Mouse (Mus musculus): ENCODE data around the gene Carm1. TPM values are rescaled to one million over a fixed set of nuclear protein-coding genes. Genes with fewer than 3 reads are reported as not detected.

Gene Carm1
- total RNA-seq, 2 experiments from 2014 or later, result 78.2 to 79.5 TPM

DNA sequence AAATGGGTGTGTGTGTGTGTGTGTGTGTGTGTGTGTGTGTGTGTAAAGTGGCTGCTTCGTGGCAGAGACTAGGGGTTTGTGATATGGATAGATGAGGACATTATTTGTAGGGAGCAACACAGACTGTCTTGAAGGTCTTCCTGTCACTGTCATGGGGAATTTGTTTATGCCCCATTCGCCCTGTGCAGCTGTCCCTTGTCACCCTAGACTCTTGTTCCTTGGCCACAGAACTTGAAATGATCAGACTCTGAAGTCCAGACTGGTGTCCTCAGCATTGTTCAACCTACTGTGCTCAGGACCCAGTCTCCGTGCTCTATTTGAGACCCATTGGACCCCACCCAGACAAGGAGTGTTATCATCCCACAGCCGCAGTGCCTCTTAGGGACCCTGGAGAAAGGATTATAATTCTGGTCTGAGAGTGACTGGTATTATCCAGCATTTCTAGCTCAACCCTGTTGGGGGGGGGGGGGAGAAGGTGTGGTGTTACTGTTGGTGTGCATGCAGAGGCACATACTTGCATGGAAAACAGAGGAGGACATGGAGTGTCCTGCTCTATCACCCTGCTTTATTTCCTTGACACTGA lies 18.4 kb downstream of the Carm1 start:
- H3K27ac ChIP-seq, result no peak overlapping the region
- intact Hi-C loops (cut with DNase I), result no loop called here
- TF ChIP-seq CTCF (IDR thresholded peaks at IDR 0.05), result no peak
- no peak for DNase-seq (ENCODE audit: extremely low spot score in 1 of 2, low spot score in 2 of 2)
- no peak overlapping the region for H3K4me3 ChIP-seq

DNA sequence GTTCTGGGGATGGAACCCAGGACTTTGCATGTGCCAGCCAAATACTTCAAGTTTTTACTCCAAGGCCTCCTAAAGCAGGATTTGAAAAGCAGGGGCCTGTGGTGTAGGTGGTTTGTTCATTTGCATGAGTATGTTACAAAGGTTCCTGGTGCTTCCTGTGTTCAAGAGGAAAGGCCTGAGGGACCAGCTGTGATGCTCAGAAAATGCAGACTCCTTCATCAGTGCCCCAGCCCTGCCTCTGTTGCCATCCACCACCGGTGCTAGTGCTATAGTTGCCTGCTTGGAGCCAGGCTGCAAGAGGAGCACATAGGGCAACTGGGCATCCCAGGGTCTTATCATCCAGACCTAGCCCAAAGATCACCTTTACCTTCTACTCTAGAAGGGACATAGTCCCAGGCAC lies 19.8 kb downstream of the Carm1 start:
- intact Hi-C loops (cut with DNase I), result no loop called here
- TF ChIP-seq CTCF (IDR thresholded peaks at IDR 0.05), result no peak
- Histone ChIP-seq H3K4me3 (no peak overlapping the region), H3K27ac (no peak overlapping the region; the same call in 1 of the 2 replicates)
- no peak for DNase-seq (ENCODE audit: extremely low spot score in 1 of 2, low spot score in 2 of 2)

DNA sequence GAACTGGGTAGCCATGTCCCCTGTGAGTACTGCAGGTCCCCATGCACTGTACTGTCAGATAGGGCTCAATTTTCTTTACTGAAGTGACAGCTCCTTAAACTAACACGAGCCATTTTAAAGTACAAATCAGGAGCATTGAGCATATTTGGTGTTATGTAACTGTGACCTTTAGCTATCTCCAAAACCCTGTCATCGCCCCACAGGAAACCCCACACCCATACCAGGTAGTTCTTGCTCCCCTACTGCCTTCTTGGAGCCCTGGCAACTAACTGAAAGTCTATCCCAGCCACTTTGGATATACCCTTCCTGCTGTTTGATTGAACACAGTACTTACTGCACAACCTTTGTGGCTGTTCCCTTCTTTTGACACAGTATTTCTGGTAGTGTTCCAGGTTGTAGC lies 20.4 kb downstream of the Carm1 start:
- intact Hi-C loops (cut with DNase I), result no loop called here
- peak overlapping the region; percentile 28; the same call in 1 of the 2 replicates for H3K27ac ChIP-seq
- no peak overlapping the region for H3K4me3 ChIP-seq
- TF ChIP-seq CTCF (IDR thresholded peaks at IDR 0.05), result no peak
- no peak for DNase-seq (ENCODE audit: extremely low spot score in 1 of 2, low spot score in 2 of 2)

DNA sequence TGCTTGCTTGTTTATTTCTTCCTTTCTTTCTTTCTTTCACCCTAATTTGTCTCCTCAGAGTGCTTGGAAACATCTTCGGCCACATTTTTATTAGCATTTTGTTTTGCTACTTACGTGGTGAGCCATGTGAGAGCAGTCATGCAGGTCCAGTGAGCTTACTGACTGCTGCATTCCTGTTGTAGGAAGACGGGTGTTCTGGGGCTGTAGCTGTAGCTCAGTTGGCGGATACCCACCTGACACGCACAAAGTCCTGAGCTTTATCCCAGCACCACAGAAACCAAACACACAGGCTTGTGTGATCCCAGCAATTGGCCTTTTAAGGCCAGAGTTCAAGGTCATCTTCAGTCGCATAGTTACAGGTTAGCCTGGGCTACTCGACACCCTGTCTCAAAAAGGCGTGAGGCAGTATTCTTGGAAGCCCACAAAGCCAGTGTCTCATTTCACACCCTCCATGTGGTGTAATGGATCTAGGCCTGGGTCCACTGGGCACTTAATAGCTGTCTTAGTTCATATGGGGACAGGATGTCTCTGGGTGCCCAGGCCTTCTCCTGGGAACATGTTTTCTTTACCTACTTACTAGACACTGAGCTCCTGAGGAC lies 22.1 kb downstream of the Carm1 start:
- no peak overlapping the region for H3K4me3 ChIP-seq
- intact Hi-C loops (cut with DNase I), result no loop called here
- TF ChIP-seq CTCF (IDR thresholded peaks at IDR 0.05), result no peak
- no peak for DNase-seq (ENCODE audit: extremely low spot score in 1 of 2, low spot score in 2 of 2)
- H3K27ac ChIP-seq, result no peak overlapping the region

DNA sequence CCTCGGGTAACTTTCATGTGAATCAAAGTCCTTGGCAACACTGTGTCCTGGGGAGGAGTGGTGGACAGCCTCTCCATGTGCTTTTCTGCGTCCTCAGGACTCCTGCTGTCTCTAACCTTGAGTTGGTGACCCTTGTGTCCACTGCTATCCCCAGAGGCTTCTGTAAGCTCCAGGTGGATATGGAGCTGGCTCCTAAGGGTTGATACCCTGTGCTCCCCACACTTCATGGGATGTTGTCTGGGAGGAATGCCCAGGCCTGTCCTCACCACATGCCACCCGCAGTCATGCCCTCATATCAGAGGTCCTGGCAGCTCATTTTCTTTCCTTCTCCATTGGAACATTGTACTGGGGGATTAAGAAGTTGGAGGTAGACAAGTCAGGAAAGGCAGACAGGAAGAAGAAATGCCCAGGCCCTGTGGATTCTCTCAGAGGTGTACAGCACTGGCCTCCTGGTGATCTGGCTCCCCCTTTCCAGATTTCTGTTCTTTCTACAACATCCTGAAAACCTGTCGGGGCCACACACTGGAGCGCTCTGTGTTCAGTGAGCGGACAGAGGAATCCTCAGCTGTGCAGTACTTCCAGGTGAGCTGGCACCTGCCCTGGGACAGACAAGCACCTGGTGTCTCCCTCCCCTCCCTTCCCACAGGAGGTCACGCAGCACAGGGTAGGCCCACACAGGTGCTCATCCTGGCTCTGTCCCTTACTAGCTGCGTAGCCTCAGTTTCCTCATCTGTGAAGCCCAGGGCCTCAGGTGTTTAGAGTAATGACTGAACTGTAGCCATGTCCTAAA lies 27.5 kb downstream of the Carm1 start:
- no peak for TF ChIP-seq CTCF (IDR thresholded peaks at IDR 0.05)
- Histone ChIP-seq H3K4me3 (no peak overlapping the region), H3K27ac (no peak overlapping the region)
- intact Hi-C loops (cut with DNase I), result no loop called here
- DNase-seq (ENCODE audit: extremely low spot score in 1 of 2, low spot score in 2 of 2), result no peak

DNA sequence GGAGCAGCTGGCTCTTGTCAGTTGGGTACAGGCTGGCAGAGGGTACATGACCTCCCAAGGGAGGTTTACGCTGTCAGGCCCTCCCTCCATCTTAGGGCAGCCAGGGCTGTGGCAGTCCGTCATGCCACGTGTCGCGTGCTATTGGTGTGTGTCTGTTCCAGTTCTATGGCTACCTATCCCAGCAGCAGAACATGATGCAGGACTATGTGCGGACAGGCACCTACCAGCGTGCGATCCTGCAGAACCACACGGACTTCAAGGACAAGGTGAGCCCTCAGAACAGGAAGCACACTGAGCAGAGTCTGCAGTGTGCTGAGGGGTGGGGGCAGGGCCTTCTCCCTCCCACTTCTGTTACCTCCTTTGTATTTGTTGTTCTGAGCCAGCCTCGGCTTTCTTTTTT lies 28.6 kb downstream of the Carm1 start:
- Histone ChIP-seq H3K27ac (no peak overlapping the region), H3K4me3 (no peak overlapping the region)
- intact Hi-C loops (cut with DNase I), result no loop called here
- no peak for DNase-seq (ENCODE audit: extremely low spot score in 1 of 2, low spot score in 2 of 2)
- TF ChIP-seq CTCF (IDR thresholded peaks at IDR 0.05), result no peak

DNA sequence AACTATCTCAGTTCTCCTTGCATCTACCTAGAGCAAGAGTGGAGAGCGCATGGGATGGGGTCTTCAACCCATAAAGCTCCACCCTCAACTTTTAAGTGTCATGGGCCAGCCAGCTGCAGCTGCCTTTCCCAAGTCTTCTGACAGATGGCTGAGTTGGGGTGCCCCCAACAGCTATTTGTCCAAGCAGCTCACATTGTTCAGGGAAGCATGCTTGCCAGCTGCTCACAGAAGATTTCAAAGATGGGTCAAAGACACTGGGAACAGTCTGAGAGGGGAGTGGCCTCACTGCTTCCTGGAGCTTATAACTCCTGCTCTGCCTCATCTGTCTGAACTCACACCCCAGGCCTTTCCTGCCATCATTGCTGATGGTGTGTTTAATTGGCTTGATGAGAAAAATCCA lies 29.6 kb downstream of the Carm1 start:
- DNase-seq (ENCODE audit: extremely low spot score in 1 of 2, low spot score in 2 of 2), result no peak
- Histone ChIP-seq H3K4me3 (no peak overlapping the region), H3K27ac (no peak overlapping the region)
- no peak for TF ChIP-seq CTCF (IDR thresholded peaks at IDR 0.05)
- intact Hi-C loops (cut with DNase I), result no loop called here

DNA sequence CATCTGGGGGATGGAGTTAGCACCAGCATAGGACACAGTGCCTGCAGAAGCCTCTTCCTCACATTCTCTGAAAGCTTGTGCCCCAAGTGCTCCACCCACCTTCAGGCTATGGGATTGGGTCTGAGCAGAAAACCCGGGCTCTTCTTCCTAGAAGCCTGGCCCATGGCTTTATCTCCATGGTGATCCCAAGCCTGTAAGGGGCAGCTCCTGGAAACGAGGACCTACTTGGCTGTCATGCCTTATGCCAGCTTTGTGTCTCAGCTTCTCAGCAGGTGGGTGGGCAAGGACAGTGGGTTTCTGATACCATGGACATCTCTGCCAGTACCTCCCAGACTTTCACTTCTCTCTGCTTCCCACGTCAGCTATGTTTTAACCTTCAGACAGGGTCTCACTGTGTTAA lies 31.5 kb downstream of the Carm1 start:
- Histone ChIP-seq H3K4me3 (no peak overlapping the region), H3K27ac (no peak overlapping the region)
- intact Hi-C loops (cut with DNase I), result no loop called here
- no peak for DNase-seq (ENCODE audit: extremely low spot score in 1 of 2, low spot score in 2 of 2)
- TF ChIP-seq CTCF (IDR thresholded peaks at IDR 0.05), result no peak

DNA sequence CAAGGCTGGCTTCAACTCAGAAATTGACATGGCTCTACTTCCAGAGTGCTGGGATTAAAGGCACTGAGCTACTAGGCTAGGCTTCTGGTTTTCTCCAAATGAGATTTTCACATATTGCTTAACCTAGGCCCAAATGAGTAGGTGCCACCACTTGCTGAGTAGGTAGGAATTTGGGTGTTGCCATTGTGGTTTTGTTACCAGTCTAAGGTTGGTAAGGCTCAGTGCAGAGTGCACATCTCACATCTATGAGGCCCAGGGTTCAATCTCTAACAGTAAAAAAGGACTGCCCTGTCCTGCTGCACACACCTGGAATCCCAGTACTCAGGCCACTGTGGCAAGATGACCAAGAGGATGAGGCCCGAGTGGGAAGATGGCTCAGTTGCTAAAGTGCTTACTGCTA lies 38.7 kb downstream of the Carm1 start:
- TF ChIP-seq CTCF (IDR thresholded peaks at IDR 0.05), result no peak
- intact Hi-C loops (cut with DNase I), result no loop called here
- no peak for DNase-seq (ENCODE audit: extremely low spot score in 1 of 2, low spot score in 2 of 2)
- Histone ChIP-seq H3K4me3 (no peak overlapping the region), H3K27ac (no peak overlapping the region)

DNA sequence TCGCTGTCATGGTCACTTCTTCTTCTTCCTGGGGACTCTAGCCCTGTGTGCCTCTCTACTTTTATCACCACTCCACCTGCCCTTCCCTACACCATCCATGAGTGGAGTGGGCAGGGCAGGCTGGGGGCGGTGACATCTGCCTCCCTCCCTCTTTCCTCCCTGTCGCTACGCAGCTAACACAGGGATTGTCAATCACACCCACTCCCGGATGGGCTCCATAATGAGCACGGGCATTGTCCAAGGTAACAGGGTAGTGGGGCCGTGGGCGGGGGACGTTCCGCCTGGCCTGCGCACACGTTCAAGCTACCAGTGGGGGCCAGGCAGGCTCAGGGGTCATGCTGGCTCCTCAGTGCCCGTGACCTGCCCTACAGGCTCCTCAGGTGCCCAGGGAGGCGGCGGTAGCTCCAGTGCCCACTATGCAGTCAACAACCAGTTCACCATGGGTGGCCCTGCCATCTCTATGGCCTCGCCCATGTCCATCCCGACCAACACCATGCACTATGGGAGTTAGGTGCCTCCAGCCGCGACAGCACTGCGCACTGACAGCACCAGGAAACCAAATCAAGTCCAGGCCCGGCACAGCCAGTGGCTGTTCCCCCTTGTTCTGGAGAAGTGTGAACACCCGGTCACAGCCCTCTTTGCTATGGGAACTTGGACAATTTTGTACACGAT lies 41.1 kb downstream of the Carm1 start:
- TF ChIP-seq CTCF (IDR thresholded peaks at IDR 0.05), result no peak
- Histone ChIP-seq H3K27ac (peak overlapping the region; percentile 32; the same call in 1 of the 2 replicates), H3K4me3 (no peak overlapping the region)
- intact Hi-C loops (cut with DNase I), result no loop called here
- DNase-seq (ENCODE audit: extremely low spot score in 1 of 2, low spot score in 2 of 2), result peak in 1 of 2 experiments; percentile 21

DNA sequence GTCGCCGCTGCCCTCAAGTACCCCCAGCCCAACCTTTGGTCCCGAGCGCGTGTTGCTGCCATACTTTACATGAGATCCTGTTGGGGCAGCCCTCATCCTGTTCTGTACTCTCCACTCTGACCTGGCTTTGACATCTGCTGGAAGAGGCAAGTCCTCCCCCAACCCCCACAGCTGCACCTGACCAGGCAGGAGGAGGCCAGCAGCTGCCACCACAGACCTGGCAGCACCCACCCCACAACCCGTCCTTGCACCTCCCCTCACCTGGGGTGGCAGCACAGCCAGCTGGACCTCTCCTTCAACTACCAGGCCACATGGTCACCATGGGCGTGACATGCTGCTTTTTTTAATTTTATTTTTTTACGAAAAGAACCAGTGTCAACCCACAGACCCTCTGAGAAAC lies 41.7 kb downstream of the Carm1 start:
- no peak overlapping the region for H3K27ac ChIP-seq
- DNase-seq (ENCODE audit: extremely low spot score in 1 of 2, low spot score in 2 of 2), result no peak
- TF ChIP-seq CTCF (IDR thresholded peaks at IDR 0.05), result no peak
- intact Hi-C loops (cut with DNase I), result no loop called here
- no peak overlapping the region for H3K4me3 ChIP-seq

DNA sequence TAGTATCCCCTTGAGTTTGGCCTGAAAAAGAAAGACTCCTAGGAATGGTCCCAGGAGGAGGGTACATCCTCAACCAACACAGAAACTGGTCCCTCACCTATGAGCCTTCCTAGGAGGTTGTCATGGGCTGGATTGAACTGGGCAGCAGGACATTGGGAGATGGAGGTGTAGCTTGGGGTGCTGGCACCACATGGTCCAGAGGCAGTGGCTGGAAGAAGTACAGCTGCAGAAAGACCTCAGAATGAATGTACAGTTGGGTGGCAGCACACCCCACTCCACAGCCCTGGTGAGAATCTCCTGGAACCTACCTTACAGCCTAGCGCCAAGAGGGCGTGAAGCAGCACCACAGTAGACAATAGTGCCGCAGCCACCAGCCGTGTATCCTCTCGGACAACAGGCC lies 42.8 kb downstream of the Carm1 start:
- DNase-seq (ENCODE audit: extremely low spot score in 1 of 2, low spot score in 2 of 2), result no peak
- H3K27ac ChIP-seq, result no peak overlapping the region
- no peak for TF ChIP-seq CTCF (IDR thresholded peaks at IDR 0.05)
- no peak overlapping the region for H3K4me3 ChIP-seq
- intact Hi-C loops (cut with DNase I), result no loop called here
